Mouse (Mus musculus): ENCODE results near the gene Dmrtb1.

Gene Dmrtb1

DNA sequence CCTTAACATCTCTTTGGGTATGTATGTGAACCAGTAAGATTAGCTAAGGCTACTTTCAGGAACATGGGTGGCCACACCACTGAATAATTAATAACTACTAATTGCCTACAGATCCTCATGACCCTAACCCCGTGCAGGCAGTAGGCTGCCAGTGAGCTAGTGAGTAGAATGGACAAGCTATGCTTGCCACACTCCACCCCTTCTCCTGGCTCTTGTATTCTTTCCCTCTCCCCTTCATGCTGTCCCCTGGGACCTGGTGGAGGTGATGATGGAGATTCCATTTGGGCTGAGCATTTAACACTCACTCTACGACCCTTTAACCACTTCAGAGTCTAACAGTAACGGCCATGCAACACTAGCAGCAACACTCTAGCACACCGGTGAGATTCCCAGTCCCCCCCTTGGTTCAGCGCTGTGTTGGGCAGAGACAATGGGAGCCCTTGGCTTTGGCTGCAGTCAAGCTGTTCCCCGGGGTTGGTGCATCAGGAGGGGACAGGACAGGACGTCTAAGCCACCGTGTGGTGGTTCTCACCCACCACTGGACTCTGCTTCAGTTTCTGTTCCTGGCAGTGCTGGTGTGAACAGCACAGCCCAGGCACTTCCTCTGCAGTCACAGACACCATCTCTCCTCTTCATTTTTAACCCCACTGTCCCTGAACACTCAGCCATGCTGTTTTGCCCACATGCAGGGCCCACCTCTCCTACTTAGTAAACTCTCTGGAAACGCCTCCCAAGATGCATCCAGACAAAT lies 2.8 kb downstream of the Dmrtb1 start:
- no peak for DNase-seq (ENCODE audit: low read depth in 1 of 2, low spot score in 2 of 2)

DNA sequence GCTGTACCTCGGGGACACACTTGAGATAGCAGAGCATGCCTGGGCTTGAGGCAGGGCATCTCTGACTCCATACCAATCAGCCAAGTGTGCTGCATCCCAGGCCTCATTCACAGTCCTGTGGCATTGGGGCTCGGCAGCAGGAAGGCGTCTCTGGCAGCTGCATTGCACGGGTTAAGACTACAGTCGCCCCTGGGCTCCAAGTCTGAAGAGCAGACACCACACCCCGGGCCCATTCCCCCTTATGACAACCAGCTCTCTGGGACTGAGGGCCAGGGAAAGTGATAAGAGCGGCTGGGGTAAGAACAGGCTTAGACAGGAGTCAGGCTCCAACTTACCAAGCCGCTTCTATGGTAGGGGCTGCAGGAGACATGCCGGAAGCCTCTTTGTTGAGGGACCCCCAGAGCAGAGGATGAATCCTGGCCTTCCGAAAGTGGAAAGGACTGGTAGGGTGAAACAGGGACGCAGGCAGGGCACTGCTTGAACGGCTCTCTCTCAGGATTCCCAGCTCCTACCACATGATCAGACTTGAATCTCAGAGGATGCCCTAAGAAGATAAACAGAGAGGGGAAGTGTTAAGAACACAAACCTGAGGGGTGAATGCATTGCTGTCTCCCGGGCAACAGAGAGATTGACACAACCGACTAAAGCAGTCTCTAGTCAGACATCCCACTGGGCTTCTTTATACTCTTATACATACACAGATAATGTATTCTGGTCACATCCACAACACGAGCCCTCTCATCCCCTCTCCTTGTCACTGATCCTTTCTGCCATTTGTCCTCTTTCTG lies 3.5 kb downstream of the Dmrtb1 start:
- no peak for DNase-seq (ENCODE audit: low read depth in 1 of 2, low spot score in 2 of 2)

GRCm38 (mm10) chr4:107675645-107676044 lies 8.4 kb downstream of the Dmrtb1 start:
- no peak for DNase-seq (ENCODE audit: low read depth in 1 of 2, low spot score in 2 of 2)

GRCm38 (mm10) chr4:107674322-107674644 lies 9.7 kb downstream of the Dmrtb1 start:
- DNase-seq (ENCODE audit: low read depth in 1 of 2, low spot score in 2 of 2) = no peak

GRCm38 (mm10) chr4:107673638-107674321 lies 10.2 kb downstream of the Dmrtb1 start:
- peak; percentile 45 to 71 for DNase-seq (ENCODE audit: low read depth in 1 of 2, low spot score in 2 of 2)

DNA sequence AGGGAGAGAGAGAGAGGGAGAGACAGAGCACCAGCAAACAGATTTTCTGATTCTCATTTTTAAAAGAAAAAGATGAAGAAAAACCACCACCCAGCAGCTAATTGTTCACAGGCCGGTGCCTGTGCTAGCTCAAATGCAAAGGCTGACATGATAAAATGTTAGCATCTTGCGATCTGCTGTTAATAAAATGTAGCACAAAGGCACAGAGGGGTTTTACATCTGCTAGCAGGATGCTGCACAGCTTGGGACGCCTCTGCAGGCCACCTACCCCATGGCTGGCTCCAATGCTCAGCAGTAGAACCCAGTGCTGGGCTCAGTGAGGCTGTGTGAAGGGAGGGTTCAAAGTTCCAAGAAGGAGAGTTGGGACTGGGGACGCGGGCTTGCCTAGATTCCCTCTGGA lies 13.3 kb downstream of the Dmrtb1 start:
- DNase-seq (ENCODE audit: low read depth in 1 of 2, low spot score in 2 of 2) = no peak

DNA sequence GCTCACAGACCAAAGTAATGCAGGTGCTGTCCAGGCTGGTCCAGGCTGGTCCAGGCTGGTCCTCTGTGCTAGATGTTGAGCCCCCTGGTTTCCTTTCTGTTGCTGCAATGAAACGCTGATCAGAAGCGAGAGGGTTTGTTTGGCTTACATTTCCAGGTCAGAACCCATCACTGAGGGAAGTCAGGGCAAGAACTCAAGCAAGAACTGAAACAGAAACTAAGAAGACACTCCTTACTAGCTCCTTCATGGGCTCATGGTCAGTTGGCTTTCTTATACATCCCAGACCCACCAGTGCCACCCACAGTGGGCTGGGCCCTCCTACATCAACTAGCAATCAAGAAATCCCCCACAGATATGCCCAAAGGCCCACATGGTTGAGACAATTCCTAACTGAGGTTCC lies 15.5 kb downstream of the Dmrtb1 start:
- no peak for DNase-seq (ENCODE audit: low read depth in 1 of 2, low spot score in 2 of 2)

DNA sequence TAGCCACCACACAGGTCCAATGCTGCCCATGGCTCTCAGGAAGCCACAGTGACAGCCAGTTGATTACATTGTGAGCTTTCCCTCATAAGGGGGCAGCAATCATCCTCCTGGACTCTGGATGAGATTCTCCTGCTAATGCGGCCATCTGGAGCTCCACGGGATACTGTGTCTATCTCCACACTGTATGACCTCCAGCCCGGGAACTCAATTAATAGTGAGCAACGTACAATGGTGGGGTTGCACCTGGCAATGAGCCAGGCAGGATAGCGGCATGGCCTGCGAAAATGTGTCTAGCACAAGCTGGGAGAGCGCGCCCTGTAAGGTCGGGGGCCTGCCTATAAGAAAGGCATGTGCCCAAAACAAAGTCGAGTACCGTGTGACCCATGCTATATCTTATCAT lies 23.4 kb downstream of the Dmrtb1 start:
- DNase-seq (ENCODE audit: low read depth in 1 of 2, low spot score in 2 of 2) = no peak

- DNase-seq (ENCODE audit: low read depth in 1 of 2, low spot score in 2 of 2) = no peak
Observed at GRCm38 (mm10) chr4:107653280-107653643, 30.8 kb downstream of the Dmrtb1 start.

- DNase-seq (ENCODE audit: low read depth in 1 of 2, low spot score in 2 of 2) = no peak
Observed at GRCm38 (mm10) chr4:107652598-107653279, 31.3 kb downstream of the Dmrtb1 start.

- DNase-seq (ENCODE audit: low read depth in 1 of 2, low spot score in 2 of 2) = no peak
Observed at GRCm38 (mm10) chr4:107651021-107651496, 33.0 kb downstream of the Dmrtb1 start.

- no peak for DNase-seq (ENCODE audit: low read depth in 1 of 2, low spot score in 2 of 2)
Observed at GRCm38 (mm10) chr4:107648959-107649485, 35.0 kb downstream of the Dmrtb1 start.

DNA sequence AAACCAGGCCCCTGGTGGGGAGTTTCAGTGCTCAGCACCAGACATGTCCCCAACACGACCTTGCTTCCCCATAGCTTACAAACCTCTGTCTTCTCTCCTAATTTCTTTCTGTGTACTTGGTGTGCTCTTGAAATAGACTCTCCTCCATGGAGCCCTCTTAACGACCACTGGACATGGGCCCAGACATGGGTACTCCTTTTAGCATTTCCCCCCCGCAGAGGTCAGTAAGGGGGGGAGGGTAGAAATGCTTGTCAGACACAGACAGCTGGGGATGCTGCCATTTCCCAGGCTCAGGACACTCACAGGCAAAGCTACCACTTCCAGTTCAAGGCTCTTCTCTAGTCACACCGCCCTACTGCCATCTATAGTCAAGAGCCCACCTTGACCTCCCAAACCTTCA lies 42.4 kb downstream of the Dmrtb1 start:
- no peak for DNase-seq (ENCODE audit: low read depth in 1 of 2, low spot score in 2 of 2)

GRCm38 (mm10) chr4:107638303-107638702 lies 45.7 kb downstream of the Dmrtb1 start:
- DNase-seq (ENCODE audit: low read depth in 1 of 2, low spot score in 2 of 2) = no peak

GRCm38 (mm10) chr4:107637670-107638069 lies 46.4 kb downstream of the Dmrtb1 start:
- peak; percentile 17 to 18 for DNase-seq (ENCODE audit: low read depth in 1 of 2, low spot score in 2 of 2)

DNA sequence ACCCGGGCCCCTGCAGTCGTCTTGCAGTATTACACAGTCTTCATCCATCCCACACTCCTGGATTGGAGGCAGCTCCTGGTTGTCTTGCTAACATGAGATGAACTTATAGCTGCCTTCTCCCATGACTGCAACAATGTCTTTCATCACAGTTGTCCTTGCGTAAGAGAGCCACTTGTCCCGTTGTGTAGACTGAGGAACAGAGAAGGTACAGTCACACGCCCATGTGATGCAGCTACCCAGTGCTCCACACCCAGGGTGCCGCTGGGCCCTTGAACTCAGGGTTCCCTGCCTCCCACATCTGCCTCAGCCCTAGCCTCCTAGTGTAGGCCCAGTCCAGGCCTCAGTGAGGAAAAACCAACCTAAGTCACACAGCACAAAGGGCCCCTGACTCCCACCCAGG lies 47.9 kb downstream of the Dmrtb1 start:
- peak; percentile 21 to 30 for DNase-seq (ENCODE audit: low read depth in 1 of 2, low spot score in 2 of 2)

DNA sequence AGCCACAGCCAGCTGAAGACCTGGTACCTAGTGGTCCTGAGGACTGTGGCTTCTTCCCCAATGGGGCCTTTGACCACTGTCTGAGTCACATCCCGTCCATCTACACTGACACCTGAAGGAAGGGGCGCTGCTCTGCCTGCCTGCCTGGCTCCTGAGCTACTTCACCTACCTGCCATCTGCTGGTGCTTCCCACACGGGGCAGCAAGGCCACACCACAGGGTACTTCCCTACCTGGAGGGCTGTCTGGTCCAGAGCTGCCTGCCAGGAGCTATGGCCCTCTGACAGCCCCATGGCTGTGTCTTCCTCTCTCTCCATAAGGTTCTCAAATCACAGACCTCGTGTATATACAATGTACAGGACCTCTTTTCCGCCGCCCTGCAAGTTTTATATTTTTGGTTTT lies 49.4 kb downstream of the Dmrtb1 start:
- no peak for DNase-seq (ENCODE audit: low read depth in 1 of 2, low spot score in 2 of 2)

DNA sequence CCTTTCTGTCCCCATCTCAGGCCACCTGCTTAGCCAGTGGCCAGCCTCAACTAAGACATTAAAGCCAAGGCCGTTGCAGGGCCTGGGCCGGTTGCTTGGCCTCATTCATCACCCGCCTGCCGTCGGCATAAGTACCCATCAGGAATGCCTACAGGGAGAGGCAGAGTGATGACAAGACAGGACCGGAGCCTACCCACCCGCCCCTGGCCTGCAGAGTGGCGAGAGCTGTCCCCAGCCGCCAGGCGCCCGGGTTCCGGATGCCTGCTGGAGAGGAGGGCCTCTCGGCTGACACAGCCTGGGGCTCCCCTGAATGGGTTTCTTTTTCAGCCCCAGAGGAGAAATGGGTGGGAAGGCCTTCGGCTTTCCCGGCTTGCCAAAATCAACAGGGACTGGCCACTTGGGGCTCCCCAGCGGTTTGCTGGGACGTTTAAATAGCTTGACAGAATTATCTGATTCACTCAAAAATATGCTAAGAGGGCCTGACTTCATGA lies 55.1 kb downstream of the Dmrtb1 start:
- DNase-seq (ENCODE audit: low read depth in 1 of 2, low spot score in 2 of 2) = no peak

DNA sequence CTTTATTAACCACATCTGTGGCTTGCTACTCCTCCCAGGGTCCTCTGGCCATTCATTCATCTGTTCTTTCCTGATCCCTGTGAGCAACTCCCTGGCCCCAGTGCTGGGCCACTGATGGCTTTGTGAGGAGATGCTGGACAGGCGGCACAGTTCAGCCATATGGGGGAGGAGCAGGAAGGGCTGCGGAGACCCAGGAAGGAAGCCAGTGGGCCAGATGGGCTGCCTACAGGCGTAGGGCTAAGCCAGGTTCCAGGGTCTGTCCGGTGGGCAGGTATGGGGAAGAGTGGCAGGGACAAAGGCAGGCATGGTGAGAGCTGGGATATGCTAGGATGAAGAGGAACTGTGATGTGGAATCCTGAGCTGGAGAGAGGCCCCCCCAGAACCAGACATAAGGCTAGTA lies 55.8 kb downstream of the Dmrtb1 start:
- no peak for DNase-seq (ENCODE audit: low read depth in 1 of 2, low spot score in 2 of 2)

Data from monocyte, adult 2 months (primary cell).